Mouse (Mus musculus): ENCODE results near the gene Mast1.
A peak's percentile ranks its signal among the peaks of the same experiment; 100 is the strongest.

Gene Mast1

GRCm38 (mm10) chr8:84944478-84945160 is 7.5 kb upstream of the Mast1 start:
- DNase-seq (ENCODE audit: low spot score): peak; percentile 65

GRCm38 (mm10) chr8:84943699-84944098 is 6.5 kb upstream of the Mast1 start:
- no peak for DNase-seq (ENCODE audit: low spot score)

DNA sequence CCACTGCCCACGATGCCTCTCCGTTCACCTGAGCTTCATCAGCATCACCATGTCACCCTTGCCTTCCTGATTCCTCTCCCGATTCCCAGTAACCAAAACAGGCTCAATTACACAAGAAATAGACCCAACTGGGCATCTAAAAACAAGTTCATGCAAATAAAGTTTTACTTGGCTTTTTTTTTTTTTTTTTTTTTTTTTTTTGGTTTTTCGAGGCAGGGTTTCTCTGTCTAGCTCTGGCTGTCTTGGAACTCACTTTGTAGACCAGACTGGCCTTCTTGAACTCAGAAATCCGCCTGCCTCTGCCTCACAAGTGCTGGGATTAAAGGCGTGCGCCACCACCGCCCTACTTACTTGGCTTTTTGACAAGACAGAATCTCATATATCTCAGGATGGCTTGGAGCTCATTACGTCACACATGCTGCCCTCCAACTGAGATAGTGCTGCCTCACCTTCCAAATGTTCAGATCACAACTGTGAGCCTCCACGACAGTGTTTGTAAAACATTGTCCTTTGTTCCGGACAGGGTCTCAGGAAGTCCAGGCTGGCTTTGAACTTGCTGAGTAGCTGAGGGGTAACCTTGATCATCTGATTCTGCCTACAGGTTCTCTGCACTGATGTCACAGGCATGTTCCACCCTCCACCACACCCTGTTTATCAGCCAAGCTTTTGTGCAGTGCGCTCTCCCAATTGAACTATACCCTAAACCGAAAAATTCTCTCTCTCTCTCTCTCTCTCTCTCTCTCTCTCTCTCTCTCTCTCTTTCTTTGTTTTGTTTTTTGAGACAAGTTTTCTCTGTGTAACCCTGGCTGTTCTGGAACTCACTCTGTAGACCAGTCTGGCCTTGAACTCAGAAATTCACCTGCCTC is 694 bp upstream of the Mast1 start:
- DNase-seq (ENCODE audit: low spot score): no peak

- DNase-seq (ENCODE audit: low spot score): no peak
Observed at GRCm38 (mm10) chr8:84936041-84936961, 858 bp downstream of the Mast1 start.

DNA sequence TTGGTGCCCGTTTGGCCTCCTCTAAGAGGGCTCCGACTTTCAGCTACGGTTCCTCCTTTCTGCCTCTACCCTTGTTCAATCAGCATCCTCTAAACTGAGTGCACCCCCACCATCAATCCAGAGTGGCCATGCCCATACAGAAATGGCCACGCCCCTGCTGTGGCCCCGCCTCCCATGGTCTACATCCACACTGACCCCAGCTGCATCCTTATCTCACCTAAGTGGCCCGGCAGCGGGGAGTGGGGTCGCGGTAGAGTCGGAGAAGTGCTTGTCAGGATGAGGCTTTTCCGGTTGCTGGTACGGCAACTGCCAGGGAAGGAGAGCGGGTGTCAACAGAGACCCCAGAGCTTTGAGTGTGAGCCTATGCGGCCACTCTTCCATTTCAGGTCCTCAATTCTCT is 1.7 kb downstream of the Mast1 start:
- no peak for DNase-seq (ENCODE audit: low spot score)

DNA sequence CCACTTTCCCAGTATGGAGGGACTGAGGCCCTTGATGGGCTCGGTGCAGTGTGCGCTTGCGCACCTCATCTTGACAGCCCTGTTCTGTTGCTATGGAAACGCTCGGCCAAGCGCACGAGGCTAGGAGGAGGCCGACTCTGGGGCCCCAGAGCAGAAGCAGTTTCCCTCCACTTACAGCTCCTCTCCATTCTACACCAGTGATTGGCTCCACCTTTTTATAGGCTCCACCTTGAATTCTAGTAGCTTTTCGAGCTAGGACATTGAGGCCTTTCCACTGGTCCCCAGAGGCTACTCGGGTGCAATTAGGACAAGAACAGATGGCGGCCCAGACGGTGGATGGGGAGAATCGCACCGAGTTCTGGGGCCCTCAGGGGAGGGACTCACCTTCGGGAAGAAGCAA is 2.3 kb downstream of the Mast1 start:
- peak; percentile 66 for DNase-seq (ENCODE audit: low spot score)

DNA sequence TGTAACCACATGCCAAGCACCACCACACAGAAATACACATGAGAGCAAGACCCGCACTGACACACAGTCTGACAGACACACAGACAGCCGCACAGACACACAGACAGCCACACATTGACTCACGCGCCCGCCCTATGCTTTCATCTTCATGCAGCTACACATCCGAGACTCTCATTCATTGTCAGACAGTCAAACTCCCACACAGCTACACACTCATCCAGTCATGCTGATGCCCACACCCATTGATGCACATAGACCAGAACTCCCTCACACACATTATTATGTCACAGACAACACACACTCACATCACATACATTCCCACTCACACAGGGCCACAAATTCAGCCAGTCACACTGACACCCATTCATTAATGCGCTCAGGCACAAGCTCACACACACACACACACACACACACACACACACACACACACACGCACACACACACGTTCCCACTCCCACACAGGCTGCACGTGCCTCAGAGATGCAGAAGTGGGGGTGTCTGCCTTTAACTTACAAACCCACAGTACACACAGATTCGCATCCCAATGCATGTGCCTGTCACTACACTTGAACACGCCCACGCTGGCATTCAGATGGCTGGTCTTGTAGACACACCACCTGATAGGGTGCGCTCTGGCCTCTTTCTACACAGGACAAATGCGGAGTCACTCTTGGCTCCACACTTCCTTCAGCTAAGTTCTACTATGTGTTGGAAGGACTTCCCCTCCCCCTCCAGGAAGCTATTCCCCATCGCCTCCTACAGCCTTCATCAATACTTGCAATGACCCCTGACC is 3.2 kb downstream of the Mast1 start:
- DNase-seq (ENCODE audit: low spot score): no peak

- DNase-seq (ENCODE audit: low spot score): no peak
Observed at GRCm38 (mm10) chr8:84930582-84930981, 6.6 kb downstream of the Mast1 start.

GRCm38 (mm10) chr8:84928456-84929306 is 8.5 kb downstream of the Mast1 start:
- DNase-seq (ENCODE audit: low spot score): peak; percentile 68

DNA sequence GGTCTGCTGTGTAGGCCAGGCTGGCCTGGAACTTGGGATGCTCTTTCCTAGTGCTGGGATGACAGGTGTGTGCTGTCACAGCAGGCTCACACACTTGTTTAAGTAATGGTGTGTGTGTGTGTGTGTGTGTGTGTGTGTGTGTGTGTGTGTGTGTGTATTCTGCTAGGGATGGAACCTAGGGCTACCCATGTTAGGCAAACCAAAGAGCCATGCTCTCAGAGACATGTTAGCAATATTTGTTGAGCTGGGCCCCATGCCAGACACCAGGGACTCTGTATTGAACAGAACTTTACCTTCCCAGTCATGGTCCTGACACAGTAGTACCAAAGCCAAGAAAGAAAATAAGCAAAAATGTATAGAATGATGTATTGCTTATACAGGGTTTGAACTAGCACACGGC is 9.6 kb downstream of the Mast1 start:
- no peak for DNase-seq (ENCODE audit: low spot score)

DNA sequence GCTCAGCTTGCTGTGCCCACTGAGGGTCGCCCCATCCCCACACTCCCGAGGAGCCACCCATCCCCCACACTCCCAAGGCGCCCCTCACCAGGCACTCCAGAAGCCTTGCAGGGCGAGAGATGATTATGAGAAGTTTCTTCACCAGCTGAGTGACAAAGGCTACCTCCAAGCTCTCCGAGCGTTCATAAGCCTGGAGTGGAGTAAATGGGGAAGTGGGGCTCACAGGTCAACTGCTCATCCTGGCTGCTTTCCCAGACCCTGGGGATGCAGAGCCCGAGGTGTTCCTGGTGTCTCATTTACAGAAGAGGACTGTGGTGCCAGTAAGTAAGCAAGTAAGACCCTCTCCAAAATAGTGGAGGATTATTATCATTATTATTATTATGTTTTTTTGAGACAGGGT is 11.6 kb downstream of the Mast1 start:
- no peak for DNase-seq (ENCODE audit: low spot score)

- DNase-seq (ENCODE audit: low spot score): no peak
Observed at GRCm38 (mm10) chr8:84921596-84921995, 15.6 kb downstream of the Mast1 start.

GRCm38 (mm10) chr8:84918646-84919045 is 18.5 kb downstream of the Mast1 start:
- DNase-seq (ENCODE audit: low spot score): no peak

- DNase-seq (ENCODE audit: low spot score): no peak
Observed at GRCm38 (mm10) chr8:84917781-84918180, 19.4 kb downstream of the Mast1 start.

DNA sequence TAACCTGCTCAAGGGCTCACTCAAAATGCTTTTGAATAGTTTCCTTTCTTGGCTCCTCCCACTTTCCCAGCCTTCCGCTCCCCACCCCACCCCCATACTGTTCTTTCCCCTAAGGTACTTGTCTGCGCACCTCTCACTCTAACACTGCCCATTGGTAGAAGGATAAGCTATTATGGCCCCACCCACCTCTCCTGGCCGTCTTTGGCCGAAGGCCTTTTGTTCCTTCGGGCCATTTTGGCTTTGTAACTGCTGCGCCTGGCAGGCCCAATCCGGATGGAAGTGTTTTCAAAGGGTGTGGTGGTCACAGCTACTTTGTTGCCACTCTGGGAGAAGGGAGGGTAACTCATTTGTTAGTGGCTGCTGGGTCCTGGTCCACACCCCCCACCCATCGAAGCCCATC is 21.9 kb downstream of the Mast1 start:
- DNase-seq (ENCODE audit: low spot score): peak; percentile 62

- DNase-seq (ENCODE audit: low spot score): no peak
Observed at GRCm38 (mm10) chr8:84913960-84914359, 23.2 kb downstream of the Mast1 start.

GRCm38 (mm10) chr8:84913502-84913900 is 23.7 kb downstream of the Mast1 start:
- no peak for DNase-seq (ENCODE audit: low spot score)

- DNase-seq (ENCODE audit: low spot score): peak; percentile 80
Observed at GRCm38 (mm10) chr8:84912895-84913501, 24.2 kb downstream of the Mast1 start.

DNA sequence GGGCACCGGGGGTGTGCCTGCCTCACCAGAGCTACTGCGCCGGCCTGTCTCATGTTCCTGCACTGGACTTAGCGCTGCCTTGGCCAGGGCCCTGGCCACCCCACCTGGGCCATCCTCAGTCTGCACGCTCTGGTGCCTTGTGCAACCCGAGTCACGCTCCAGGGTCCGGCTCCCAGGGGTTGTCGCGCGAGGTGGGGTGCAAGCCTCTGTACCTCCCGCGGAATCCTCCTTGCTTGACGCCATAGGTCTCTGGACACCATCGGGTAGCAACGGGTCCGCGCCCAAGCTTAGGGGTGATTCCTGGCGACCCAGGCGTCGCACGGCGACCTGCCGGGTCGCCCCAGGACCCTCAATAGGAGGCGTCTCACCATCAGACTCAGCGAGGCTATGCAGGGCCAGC is 24.8 kb downstream of the Mast1 start:
- no peak for DNase-seq (ENCODE audit: low spot score)

GRCm38 (mm10) chr8:84911854-84912253 is 25.3 kb downstream of the Mast1 start:
- DNase-seq (ENCODE audit: low spot score): no peak
